Mouse (Mus musculus) layer of hippocampus, adult 2 months (tissue): Measurements from ENCODE around the gene Thap11. TPM values are rescaled to one million over a fixed set of nuclear protein-coding genes. Genes with fewer than 3 reads are reported as not detected.
A peak's percentile ranks its signal among the peaks of the same experiment; 100 is the strongest.

Experiments used
- DNase-seq, 2 experiments: peaks; one replicate each; pipeline ENCODE4 v3.0.0; 2022; ENCODE audit warnings: low spot score in 2 of 2
- H3K27ac ChIP-seq: fragments of 200-600 bp; 2 replicates; pipeline ENCODE4 v1.8.1; 2022
- H3K4me3 ChIP-seq: fragments of 200-600 bp; 2 replicates; pipeline ENCODE4 v1.8.1; 2022; ENCODE audit warnings: mild to moderate bottlenecking
- CTCF ChIP-seq: fragments of 200-600 bp; conservative IDR thresholded peaks from 2 replicates; pipeline ENCODE4 v1.8.1; 2022; ENCODE audit warnings: antibody characterized with exemption, mild to moderate bottlenecking, moderate library complexity
- total RNA-seq, 2 experiments: library from RNA; stranded (reverse); gene quantifications; 2 replicates each; pipeline ENCODE4 v1.2.3; 2021

Thap11 gene
- total RNA-seq, 2 experiments from 2014 or later, result 37.2 to 38.9 TPM

DNA sequence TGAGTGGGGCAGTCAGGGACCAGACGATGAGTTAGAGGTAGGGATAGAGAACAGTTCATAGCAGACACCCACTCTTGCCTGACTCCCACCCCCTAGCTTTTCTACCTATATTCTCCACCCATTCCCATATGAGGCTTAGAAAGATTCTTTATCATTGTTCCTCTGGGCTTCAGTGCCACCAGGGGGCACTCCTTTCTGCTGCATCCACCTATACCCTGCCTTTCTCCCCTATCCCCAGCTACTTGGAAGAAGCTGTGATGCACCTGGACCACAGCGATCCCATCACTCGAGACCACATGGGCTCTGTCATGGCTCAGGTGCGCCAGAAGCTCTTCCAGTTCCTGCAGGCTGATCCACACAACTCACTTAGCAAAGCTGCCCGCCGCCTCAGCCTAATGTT is 37.5 kb downstream of the Thap11 start:
- DNase-seq, result no peak
- peak overlapping the region; percentile 84; the same call in 1 of the 2 replicates for H3K27ac ChIP-seq
- TF ChIP-seq CTCF, result peak; percentile 77
- no peak overlapping the region for H3K4me3 ChIP-seq

DNA sequence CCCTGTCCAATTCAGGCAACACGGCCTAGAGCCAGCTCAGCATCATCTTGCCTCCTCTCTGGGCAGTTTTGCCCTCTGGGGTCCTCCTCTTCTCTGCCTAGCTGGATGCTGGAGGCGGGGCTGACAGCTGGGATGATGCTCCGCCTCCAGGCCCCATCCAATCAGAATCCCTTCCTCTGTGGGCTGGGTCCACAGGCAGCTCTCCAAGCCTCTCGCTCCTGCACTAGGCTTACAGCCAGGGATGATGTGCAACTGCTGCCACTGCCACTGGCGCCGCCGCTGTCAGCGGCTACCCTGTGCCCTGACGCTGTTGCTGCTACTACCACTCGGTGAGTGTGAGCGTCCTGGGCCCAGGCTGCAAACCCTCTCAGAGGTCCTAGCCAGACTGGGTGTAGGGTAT is 38.4 kb downstream of the Thap11 start, which contains the start of gene Nrn1l:
Gene Nrn1l, plus strand, starts transcription at position 229 of the 400 bp plus-strand sequence.
- Histone ChIP-seq H3K27ac (peak within 1 kb of the TSS; percentile 84), H3K4me3 (no peak within 1 kb of the TSS; the same call in 1 of the 2 replicates)
- peak; percentile 70 to 81 for DNase-seq
- TF ChIP-seq CTCF, result peak; percentile 19; the same call in 1 of the 2 replicates

- Histone ChIP-seq H3K27ac (no peak overlapping the region), H3K4me3 (no peak overlapping the region)
- DNase-seq, result no peak
- no peak for TF ChIP-seq CTCF
Measured at GRCm38 (mm10) chr8:105897801-105898480, 43.0 kb downstream of the Thap11 start.

GRCm38 (mm10) chr8:105900180-105900940 is 45.4 kb downstream of the Thap11 start, which contains the start of gene Pskh1:
Pskh1 (plus strand) TSS chr8:105900441.
- Histone ChIP-seq H3K27ac (peak within 1 kb of the TSS; percentile 96), H3K4me3 (peak within 1 kb of the TSS; percentile 90)
- DNase-seq, result peak; percentile 92 to 95
- peak; percentile 30; the same call in 1 of the 2 replicates for TF ChIP-seq CTCF

DNA sequence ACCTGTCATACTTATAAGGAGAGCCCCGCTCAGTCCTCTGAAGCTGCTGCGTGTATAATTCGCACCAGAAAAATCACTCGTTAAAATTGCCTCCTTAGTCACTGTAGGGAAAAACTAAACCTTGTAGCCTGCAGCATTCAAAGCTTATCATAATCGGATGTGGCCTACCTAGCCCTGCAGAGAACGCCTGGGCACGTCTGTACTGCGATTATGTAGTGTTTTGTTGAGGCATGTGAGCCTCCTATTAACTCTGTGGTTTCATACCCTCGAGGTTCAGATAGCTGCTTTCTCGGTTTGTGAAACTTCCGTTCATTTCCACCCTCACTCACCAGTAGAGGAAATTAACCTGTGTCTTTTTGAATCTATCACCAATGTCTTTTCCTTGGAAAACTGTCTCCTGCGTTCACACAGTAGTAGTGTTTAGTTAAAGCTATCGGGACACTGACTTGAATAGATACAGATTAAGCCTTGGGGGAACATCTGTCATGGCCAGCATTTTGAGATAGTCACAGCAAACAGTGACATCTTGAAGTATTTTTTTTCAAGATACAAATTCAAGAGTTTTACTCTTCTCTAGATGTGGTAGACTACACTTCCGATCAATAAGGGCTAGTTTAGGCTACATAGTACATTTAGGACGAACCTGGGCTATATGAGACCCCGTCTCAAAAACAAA is 46.1 kb downstream of the Thap11 start:
- no peak for DNase-seq
- peak overlapping the region; percentile 90 for H3K4me3 ChIP-seq
- H3K27ac ChIP-seq, result peak overlapping the region; percentile 96
- no peak for TF ChIP-seq CTCF

Other genes with a start within 250 kb of the Thap11 start
- 10 to 100 TPM; 88.7 to 94.8 TPM for gene Ripor1, start 249.9 kb upstream of the Thap11 start, total RNA-seq
- gene Ctcf, start 218.6 kb upstream of the Thap11 start, total RNA-seq, result 10 to 100 TPM; 70.4 to 82.6 TPM
- not detected for gene Agrp, start 217.7 kb upstream of the Thap11 start, total RNA-seq
- 10 to 100 TPM; 71.1 to 76.9 TPM for gene Carmil2, start 168.9 kb upstream of the Thap11 start, total RNA-seq
- 10 to 100 TPM; 41.1 to 41.5 TPM for gene Acd, start 154.0 kb upstream of the Thap11 start, total RNA-seq
- 10 to 100 TPM; 32.7 to 35.4 TPM for gene Pard6a, start 154.0 kb upstream of the Thap11 start, total RNA-seq
- under 1 TPM in 1 of 2 experiments, not detected in 1; 0.84 TPM for gene 4933405L10Rik, start 147.5 kb upstream of the Thap11 start, total RNA-seq
- 10 to 100 TPM in 1 of 2 experiments, 1 to 10 TPM in 1; 8.1 to 10.8 TPM for gene Enkd1, start 146.9 kb upstream of the Thap11 start, total RNA-seq
- gene Gfod2, start 96.5 kb upstream of the Thap11 start, total RNA-seq, result 10 to 100 TPM; 18.2 to 22.8 TPM
- 10 to 100 TPM; 25.1 to 27.3 TPM for gene Ranbp10, start 27.8 kb upstream of the Thap11 start, total RNA-seq
- gene Tsnaxip1, start 27.4 kb upstream of the Thap11 start, total RNA-seq, result under 1 TPM; 0.22 to 0.28 TPM
- gene Cenpt, start 1.9 kb upstream of the Thap11 start, total RNA-seq, result 10 to 100 TPM; 14.6 to 16.0 TPM
- gene Nutf2, start 5.4 kb downstream of the Thap11 start, total RNA-seq, result 10 to 100 TPM; 33.5 to 40.8 TPM
- gene Edc4, start 25.7 kb downstream of the Thap11 start, total RNA-seq, result 10 to 100 TPM; 69.0 to 70.4 TPM
- 1 to 10 TPM; 2.4 TPM for gene Nrn1l, start 38.4 kb downstream of the Thap11 start, total RNA-seq
- 1 to 10 TPM; 8.0 to 9.9 TPM for gene Pskh1, start 45.3 kb downstream of the Thap11 start, total RNA-seq
- 1 to 10 TPM; 1.4 to 1.5 TPM for gene Ctrl, start 78.7 kb downstream of the Thap11 start, total RNA-seq
- 10 to 100 TPM; 53.0 to 61.6 TPM for gene Psmb10, start 83.3 kb downstream of the Thap11 start, total RNA-seq
- 10 to 100 TPM; 37.6 to 40.6 TPM for gene Lcat, start 88.2 kb downstream of the Thap11 start, total RNA-seq
- gene Slc12a4, start 111.0 kb downstream of the Thap11 start, total RNA-seq, result 10 to 100 TPM; 19.4 to 26.6 TPM
- not detected for gene Dpep3, start 124.3 kb downstream of the Thap11 start, total RNA-seq
- gene Dus2, start 136.2 kb downstream of the Thap11 start, total RNA-seq, result 10 to 100 TPM; 21.0 TPM
- not detected for gene Dpep2nb, start 150.8 kb downstream of the Thap11 start, total RNA-seq
- gene Ddx28, start 156.8 kb downstream of the Thap11 start, total RNA-seq, result 10 to 100 TPM; 12.4 to 14.0 TPM
- gene Nfatc3, start 203.7 kb downstream of the Thap11 start, total RNA-seq, result 10 to 100 TPM; 12.4 to 12.7 TPM